Mouse (Mus musculus) megakaryocyte, embryonic 14.5 days (primary cell): ENCODE measurements at regions not wholly inside any gene's neighbourhood (a gene's known extent, or its start where the extent isn't known, plus 50 kb on each side); places are given as distances from the start of the nearest gene placed in this dataset.

Source experiments
- FLI1 ChIP-seq: IDR thresholded peaks from 2 replicates; pipeline ENCODE4 v1.6.1; 2012; ENCODE audit warnings: low read length, inconsistent platforms, mixed read lengths
- GATA1 ChIP-seq: IDR thresholded peaks from 3 replicates; pipeline ENCODE4 v1.6.1; 2012; ENCODE audit warnings: mixed read lengths, low read length, inconsistent platforms, borderline replicate concordance

- TF ChIP-seq GATA1, result no peak
- no peak for TF ChIP-seq FLI1
Observed at GRCm38 (mm10) chr3:27773176-27773575, 62.1 kb upstream of the Fndc3b start.
